Mouse (Mus musculus) ZHBTc4 (cell line): Measurements from ENCODE around the gene Ovgp1.
A peak's percentile ranks its signal among the peaks of the same experiment; 100 is the strongest.

Source experiments
- DNase-seq: peaks from one replicate; pipeline ENCODE4 v3.0.0-alpha.2; 2011; ENCODE audit warnings: low read depth, low spot score

Gene Ovgp1

DNA sequence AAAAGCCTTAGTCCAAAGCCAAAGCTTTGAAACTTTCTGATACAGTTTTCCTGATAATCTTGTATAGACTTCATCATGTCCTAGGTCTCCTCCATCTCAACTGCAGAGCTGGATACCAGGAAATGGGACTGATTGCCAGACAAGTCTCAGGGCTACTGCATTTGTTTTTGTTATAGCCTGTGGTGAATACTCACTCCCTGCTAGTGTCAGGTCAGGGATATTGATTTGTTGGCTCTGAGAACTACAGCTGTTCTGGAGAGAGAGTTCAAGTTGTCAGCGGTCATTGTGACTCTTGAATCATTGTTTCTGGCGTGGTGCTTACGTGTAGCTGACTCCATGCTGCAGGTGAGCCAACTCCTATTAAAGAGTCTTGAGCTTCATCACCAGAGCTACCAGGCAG, at the start of gene Ovgp1:
Gene Ovgp1, plus strand, starts transcription at position 301 of the 400 bp plus-strand sequence.
- no peak for DNase-seq

DNA sequence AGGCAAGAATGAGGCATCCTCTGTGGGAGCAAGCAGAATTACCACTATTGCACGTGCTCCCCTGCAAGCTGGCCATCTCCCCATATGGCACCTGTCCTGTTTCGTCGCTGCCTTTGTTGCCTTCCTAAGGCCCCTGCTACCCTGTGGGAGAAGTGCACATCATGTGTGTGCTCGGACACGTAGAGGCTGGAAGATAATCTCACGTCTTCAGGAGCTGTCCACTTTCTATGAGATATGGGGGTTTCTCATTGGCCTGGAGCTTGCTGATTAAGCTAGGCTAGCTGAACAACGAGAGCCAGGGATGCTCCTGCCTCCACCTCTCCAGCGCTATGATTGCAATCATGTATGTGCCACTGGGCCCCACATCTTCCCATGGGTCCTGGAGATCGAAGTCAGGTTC, 48.9 kb upstream of the Ovgp1 start:
- no peak for DNase-seq

DNA sequence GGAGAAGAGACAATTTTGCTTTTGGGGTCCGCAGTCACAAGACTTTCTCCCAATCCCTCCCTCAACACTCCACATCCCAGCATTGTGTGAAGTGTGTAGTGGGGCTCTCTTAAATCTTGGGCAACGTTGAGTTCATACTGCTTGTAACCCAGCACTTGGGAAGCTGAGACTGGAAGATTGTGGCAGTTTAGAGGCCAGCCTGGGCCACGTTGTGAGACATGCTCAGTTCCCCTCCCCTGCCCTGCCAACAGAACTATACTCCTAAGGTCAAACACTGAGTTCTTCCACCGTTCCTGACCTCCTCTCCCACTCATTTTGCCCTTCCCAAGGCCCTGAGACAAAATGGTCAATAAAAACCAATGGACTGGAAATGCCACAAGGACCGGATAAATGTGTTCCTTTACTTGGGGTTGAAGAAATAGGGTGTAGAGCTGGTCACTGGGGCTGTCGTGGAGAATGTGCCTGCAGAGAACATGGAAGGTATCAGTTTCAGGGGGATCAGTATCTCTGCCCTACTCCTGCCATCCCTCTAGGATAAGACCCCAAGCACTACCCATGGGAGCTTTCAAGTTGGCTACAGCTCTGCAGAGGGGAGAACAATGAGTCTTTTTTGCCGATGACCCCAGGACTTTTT, 45.8 kb upstream of the Ovgp1 start:
- no peak for DNase-seq

DNA sequence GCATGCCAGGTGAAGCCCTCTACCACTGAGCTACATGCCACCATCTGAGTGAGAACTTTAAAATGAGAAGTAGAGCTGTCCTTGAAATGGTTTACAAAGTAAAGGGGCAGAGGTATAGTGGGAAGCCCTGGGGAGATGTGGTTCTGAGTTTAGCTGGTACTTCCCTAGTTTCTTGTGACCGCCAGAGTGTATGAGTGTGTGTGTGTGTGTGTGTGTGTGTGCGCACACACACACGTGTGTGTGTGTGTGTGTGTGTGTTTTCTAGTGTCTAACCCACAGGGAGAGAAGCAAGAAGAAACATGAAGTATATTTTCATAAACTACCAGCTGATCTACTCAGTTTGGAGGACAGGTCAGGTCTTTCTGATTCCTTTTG, 45.3 kb upstream of the Ovgp1 start:
- no peak for DNase-seq

- DNase-seq, result peak; percentile 49
These were observed 44.7 kb upstream of the Ovgp1 start for GRCm38 (mm10) chr3:105928781-105929180.

- DNase-seq, result no peak
These were observed 43.7 kb upstream of the Ovgp1 start for GRCm38 (mm10) chr3:105929821-105930220.

DNA sequence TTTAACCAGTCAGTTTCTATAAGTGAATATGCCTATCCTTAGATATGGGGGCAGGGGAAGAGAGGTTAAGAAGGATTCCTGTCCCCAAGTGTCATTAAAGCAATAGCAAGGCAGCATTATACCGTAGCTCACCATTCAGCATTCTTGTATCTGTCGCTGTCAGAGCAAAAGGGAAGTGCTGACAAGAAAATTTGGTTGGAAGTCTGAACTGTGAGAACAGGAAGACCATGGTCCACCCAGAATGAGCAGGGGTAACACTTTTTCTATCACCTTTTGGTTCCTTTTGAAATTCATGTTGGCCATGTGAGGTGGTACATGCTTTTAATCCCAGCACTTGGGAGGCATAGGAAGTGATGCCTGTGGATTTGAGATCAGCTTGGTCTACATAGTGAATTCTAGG, 42.4 kb upstream of the Ovgp1 start:
- DNase-seq, result no peak

- no peak for DNase-seq
These were observed 41.1 kb upstream of the Ovgp1 start, which contains the start of gene I830077J02Rik for GRCm38 (mm10) chr3:105932240-105933071. TSS of gene I830077J02Rik (minus strand) at chr3:105932664.

DNA sequence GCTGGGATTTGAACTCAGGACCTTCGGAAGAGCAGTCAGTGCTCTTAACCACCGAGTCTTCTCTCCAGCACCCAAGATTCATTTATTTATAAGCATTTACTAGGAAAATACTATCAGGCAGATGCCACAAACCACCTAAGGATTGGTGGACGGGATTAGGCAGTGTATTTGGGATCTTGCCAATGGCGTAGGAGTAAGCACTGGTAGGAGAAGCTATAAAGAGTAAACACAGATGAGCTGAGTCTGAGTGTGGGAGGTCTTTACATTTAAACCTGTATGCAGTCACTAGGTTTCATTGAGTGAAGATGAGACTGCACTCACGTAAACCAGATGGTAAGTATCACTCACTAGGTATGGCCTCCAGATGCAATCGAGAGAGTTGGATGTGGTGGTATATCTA, 39.6 kb upstream of the Ovgp1 start:
- DNase-seq, result no peak

DNA sequence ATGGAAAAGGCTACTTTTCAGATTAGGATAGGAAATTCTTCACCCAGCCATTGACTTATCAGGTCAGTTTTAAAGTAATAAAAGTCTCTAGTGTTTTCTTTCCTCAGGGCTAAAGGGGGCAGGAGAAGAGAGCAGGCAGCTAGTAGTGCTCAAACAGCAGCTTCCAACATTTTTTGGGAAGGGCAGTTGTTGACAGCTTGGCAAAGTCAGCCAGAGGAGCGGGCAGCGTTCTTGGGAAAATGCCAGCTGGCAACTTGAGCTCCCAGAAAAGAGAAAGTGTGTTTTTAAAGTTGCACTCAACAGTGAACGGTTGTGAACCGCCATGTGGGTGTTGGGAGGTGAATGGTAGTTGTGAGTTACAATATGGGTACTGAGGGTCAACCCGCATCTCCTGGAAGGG, 38.5 kb upstream of the Ovgp1 start:
- DNase-seq, result no peak

DNA sequence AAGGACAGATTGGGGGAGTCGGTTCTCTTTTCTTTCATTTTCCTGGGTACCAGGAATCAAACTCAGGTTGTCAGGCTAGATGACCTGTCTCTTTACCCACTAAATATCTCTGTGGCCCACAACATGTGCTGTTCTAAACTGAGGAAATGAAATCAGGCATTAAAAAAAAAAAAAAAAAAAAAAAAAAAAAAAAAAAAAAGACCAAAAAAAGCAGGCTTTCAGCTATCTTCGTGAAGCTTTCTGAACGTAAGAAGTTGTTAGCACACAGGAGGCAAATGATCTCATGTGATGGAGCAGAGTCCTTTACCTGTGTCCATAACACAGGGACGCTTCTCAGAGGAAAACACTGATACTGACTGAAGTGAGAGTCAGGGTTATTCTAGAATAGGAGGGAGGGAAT, 37.4 kb upstream of the Ovgp1 start:
- no peak for DNase-seq

- DNase-seq, result no peak
These were observed 22.2 kb upstream of the Ovgp1 start for GRCm38 (mm10) chr3:105951348-105951747.

DNA sequence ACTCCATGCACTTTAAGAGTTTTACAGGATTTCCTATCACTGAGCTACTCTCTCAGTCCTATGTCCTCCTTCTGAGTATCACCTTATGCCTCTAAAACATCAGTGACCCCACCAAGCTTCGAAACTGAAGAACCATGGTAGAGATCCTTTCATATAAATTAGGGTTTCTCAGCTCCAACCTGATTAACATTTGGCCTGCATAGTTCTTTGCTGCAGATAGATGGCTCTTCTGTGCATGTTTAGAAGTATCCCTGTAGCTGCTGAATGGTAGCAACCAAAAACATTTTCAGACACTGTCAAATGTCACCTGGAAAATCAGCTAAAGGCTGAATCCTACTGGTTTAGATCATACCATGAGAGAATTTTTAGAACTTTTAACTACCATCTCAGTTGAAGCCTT, 16.3 kb upstream of the Ovgp1 start:
- DNase-seq, result no peak

- no peak for DNase-seq
These were observed 15.3 kb upstream of the Ovgp1 start for GRCm38 (mm10) chr3:105958204-105958603.

GRCm38 (mm10) chr3:105958974-105959580, 14.4 kb upstream of the Ovgp1 start, which contains the start of gene Wdr77:
TSS of gene Wdr77 (plus strand) at chr3:105959369.
- peak; percentile 99 for DNase-seq

- peak; percentile 66 for DNase-seq
These were observed 13.9 kb upstream of the Ovgp1 start for GRCm38 (mm10) chr3:105959585-105959984.

DNA sequence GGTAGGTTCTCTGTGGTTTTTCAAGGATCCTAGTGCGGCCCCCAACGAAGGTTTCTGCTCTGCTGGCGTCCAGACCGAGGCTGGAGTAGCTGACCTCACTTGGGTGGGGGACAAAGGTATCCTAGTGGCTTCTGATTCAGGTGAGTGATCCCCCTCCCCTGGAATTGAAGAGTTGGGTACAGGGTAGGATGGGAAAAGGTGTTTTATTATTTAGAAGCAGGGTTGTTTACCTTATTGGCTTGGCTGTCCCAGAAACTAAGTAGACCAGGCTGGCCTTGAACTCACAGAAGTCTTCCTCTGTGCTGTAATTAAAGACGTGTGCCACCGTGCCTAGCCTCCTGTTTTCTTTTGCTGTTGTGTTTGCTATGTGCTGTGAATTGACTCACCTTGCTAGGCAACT, 13.5 kb upstream of the Ovgp1 start, which contains the start of gene Atp5f1:
Gene Atp5f1, minus strand, starts transcription at position 101 of the 400 bp plus-strand sequence.
- no peak for DNase-seq

GRCm38 (mm10) chr3:105960700-105961099, 12.8 kb upstream of the Ovgp1 start:
- DNase-seq, result peak; percentile 70

DNA sequence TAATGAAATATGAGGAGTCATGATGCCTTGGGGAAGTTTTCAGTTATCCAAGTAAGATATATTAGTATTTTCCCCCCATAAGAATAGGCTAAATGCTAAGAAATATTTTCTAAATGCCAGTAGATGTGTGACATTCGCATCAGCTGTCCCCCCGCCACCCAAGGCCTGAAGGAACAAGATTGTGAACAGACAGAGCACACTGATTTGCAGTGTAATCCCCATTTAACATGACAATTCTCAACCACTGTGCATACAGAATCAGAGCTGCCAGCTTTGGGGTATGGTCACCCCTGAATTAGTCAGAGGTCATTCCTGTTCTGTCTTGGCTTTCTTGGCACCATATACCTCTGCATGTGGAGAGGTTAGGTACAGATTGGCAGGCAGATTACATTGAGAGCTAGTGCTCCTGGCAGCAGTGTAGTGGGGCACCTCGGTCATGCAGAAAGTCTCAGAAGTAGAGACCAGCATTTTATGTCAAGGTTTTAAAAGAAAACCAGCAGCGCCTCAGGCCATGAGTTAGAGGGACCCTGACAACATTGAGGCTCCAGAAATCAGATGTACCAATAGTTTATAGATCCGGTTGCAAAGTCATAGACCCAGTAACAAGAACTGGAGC, 1.6 kb upstream of the Ovgp1 start:
- no peak for DNase-seq

DNA sequence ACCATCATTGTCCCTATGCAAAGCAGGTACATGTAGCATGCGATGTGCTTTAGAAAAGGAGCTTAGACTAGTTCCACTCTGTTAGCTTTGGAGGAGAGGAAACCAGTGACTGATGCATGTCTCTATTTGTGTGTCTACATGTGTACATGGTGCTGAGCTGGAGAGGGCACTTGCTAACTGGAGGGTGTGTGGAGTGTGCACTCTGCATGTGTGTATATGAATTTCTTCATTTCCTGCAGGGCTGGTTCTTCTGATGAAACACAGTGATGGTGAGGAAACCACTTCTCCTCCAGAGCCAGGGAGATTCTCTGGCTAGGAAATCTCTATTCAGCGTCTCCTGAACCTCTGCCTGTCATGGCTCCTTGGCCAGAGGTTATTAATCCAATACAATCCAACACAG, 663 bp downstream of the Ovgp1 start:
- DNase-seq, result no peak

GRCm38 (mm10) chr3:105989611-105990010, 16.1 kb downstream of the Ovgp1 start:
- peak; percentile 80 for DNase-seq

DNA sequence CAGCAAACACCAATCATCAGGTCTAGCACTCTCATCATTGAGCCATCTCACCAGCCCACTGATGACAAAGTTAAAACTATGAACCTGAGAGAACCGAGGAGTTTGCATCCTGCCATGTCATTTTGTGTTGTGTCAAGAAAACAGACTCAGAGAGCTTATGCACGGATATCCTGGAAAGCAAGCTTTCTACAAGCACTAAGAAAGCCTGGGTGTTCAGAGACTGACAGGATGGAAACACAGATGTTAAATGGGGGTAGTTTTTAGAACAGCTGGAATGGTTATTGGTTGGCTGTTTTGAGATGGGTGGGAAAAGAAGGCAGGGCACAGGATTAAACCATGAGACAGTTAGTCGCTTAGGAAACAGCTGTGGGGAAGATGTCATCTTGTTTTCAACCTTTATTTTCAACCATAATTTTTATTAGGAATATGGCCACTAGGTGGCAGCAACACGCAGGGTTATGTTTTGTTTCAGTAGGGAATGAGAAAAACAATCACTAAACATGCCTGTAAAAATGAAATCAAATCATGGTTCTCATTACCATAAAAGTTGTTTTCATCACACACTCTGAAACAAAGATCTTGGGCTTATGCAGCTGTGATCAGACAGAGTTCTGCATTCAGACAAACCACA, 18.3 kb downstream of the Ovgp1 start:
- peak; percentile 36 for DNase-seq
